Mouse (Mus musculus): ENCODE data around the gene Kcnd2. TPM values are rescaled to one million over a fixed set of nuclear protein-coding genes. Genes with fewer than 3 reads are reported as not detected.

The Kcnd2 gene
- polyA plus RNA-seq, 1 experiment from 2014 or later = 1.2 TPM

- no peaks in the 10 kb centered on the region for H3K27me3 ChIP-seq (replicated peaks; ENCODE audit: control insufficient read depth, insufficient read depth, low read length)
- DNase-seq (ENCODE audit: low spot score) = no peak
- no peaks in the 10 kb centered on the region for H3K36me3 ChIP-seq (ENCODE audit: control insufficient read depth, insufficient read depth, low read length)
- 70% methylated on average over 3 of the region's 3 CpGs for WGBS
- no peaks in the 10 kb centered on the region for H3K9me3 ChIP-seq (ENCODE audit: control insufficient read depth, low read length)
- no peak overlapping the region for H3K27ac ChIP-seq (replicated peaks; ENCODE audit: low read depth, low read length)
- ATAC-seq (ENCODE audit: low read depth) = no peak
- no peak overlapping the region for H3K4me2 ChIP-seq (ENCODE audit: low read depth, low read length)
- H3K4me3 ChIP-seq (ENCODE audit: low read depth, low read length) = no peak overlapping the region
- no peak overlapping the region for H3K9ac ChIP-seq (ENCODE audit: low read depth, low read length)
- H3K4me1 ChIP-seq (ENCODE audit: control insufficient read depth, insufficient read depth, low read length) = no peaks in the 10 kb centered on the region
Measured at GRCm38 (mm10) chr6:21590156-21590555, 374.9 kb downstream of the Kcnd2 start.

- H3K4me3 ChIP-seq (ENCODE audit: low read depth, low read length) = no peak overlapping the region
- WGBS = 53% methylated on average over 3 of the region's 3 CpGs
- no peaks in the 10 kb centered on the region for H3K9me3 ChIP-seq (ENCODE audit: control insufficient read depth, low read length)
- no peak overlapping the region for H3K4me2 ChIP-seq (ENCODE audit: low read depth, low read length)
- no peaks in the 10 kb centered on the region for H3K27me3 ChIP-seq (replicated peaks; ENCODE audit: control insufficient read depth, insufficient read depth, low read length)
- H3K9ac ChIP-seq (ENCODE audit: low read depth, low read length) = no peak overlapping the region
- no peaks in the 10 kb centered on the region for H3K4me1 ChIP-seq (ENCODE audit: control insufficient read depth, insufficient read depth, low read length)
- H3K27ac ChIP-seq (replicated peaks; ENCODE audit: low read depth, low read length) = no peak overlapping the region
- no peaks in the 10 kb centered on the region for H3K36me3 ChIP-seq (ENCODE audit: control insufficient read depth, insufficient read depth, low read length)
- DNase-seq (ENCODE audit: low spot score) (peak; percentile 30), ATAC-seq (ENCODE audit: low read depth) (no peak)
Measured at GRCm38 (mm10) chr6:21597424-21597823, 382.1 kb downstream of the Kcnd2 start.

GRCm38 (mm10) chr6:21609381-21610059 is 394.2 kb downstream of the Kcnd2 start:
- no peaks in the 10 kb centered on the region for H3K36me3 ChIP-seq (ENCODE audit: control insufficient read depth, insufficient read depth, low read length)
- H3K9ac ChIP-seq (ENCODE audit: low read depth, low read length) = no peak overlapping the region
- peak; percentile 12 for DNase-seq (ENCODE audit: low spot score)
- WGBS = 62% methylated on average over 7 of the region's 7 CpGs
- H3K27me3 ChIP-seq (replicated peaks; ENCODE audit: control insufficient read depth, insufficient read depth, low read length) = no peaks in the 10 kb centered on the region
- no peak overlapping the region for H3K4me3 ChIP-seq (ENCODE audit: low read depth, low read length)
- ATAC-seq (ENCODE audit: low read depth) = no peak
- H3K27ac ChIP-seq (replicated peaks; ENCODE audit: low read depth, low read length) = no peak overlapping the region
- no peaks in the 10 kb centered on the region for H3K4me1 ChIP-seq (ENCODE audit: control insufficient read depth, insufficient read depth, low read length)
- no peaks in the 10 kb centered on the region for H3K9me3 ChIP-seq (ENCODE audit: control insufficient read depth, low read length)
- H3K4me2 ChIP-seq (ENCODE audit: low read depth, low read length) = no peak overlapping the region

GRCm38 (mm10) chr6:21629989-21630388 is 414.7 kb downstream of the Kcnd2 start:
- DNase-seq (ENCODE audit: low spot score) = no peak
- no peak for ATAC-seq (ENCODE audit: low read depth)
- Histone ChIP-seq H3K4me3 (ENCODE audit: low read depth, low read length) (no peak overlapping the region), H3K9ac (ENCODE audit: low read depth, low read length) (no peak overlapping the region), H3K27ac (replicated peaks; ENCODE audit: low read depth, low read length) (no peak overlapping the region), H3K4me1 (ENCODE audit: control insufficient read depth, insufficient read depth, low read length) (no peaks in the 10 kb centered on the region), H3K27me3 (replicated peaks; ENCODE audit: control insufficient read depth, insufficient read depth, low read length) (no peaks in the 10 kb centered on the region), H3K9me3 (ENCODE audit: control insufficient read depth, low read length) (no peaks in the 10 kb centered on the region), H3K36me3 (ENCODE audit: control insufficient read depth, insufficient read depth, low read length) (no peaks in the 10 kb centered on the region), H3K4me2 (ENCODE audit: low read depth, low read length) (no peak overlapping the region)
- 74% methylated on average over 4 of the region's 4 CpGs for WGBS

GRCm38 (mm10) chr6:21655681-21656080 is 440.4 kb downstream of the Kcnd2 start:
- H3K9me3 ChIP-seq (ENCODE audit: control insufficient read depth, low read length) = no peaks in the 10 kb centered on the region
- H3K36me3 ChIP-seq (ENCODE audit: control insufficient read depth, insufficient read depth, low read length) = no peaks in the 10 kb centered on the region
- ATAC-seq (ENCODE audit: low read depth) = no peak
- H3K4me1 ChIP-seq (ENCODE audit: control insufficient read depth, insufficient read depth, low read length) = no peaks in the 10 kb centered on the region
- DNase-seq (ENCODE audit: low spot score) = peak; percentile 35
- H3K4me3 ChIP-seq (ENCODE audit: low read depth, low read length) = no peak overlapping the region
- no peak overlapping the region for H3K27ac ChIP-seq (replicated peaks; ENCODE audit: low read depth, low read length)
- no peak overlapping the region for H3K9ac ChIP-seq (ENCODE audit: low read depth, low read length)
- H3K27me3 ChIP-seq (replicated peaks; ENCODE audit: control insufficient read depth, insufficient read depth, low read length) = no peaks in the 10 kb centered on the region
- H3K4me2 ChIP-seq (ENCODE audit: low read depth, low read length) = no peak overlapping the region

- no peak overlapping the region for H3K4me2 ChIP-seq (ENCODE audit: low read depth, low read length)
- H3K27ac ChIP-seq (replicated peaks; ENCODE audit: low read depth, low read length) = no peak overlapping the region
- DNase-seq (ENCODE audit: low spot score) (no peak), ATAC-seq (ENCODE audit: low read depth) (no peak)
- no peaks in the 10 kb centered on the region for H3K4me1 ChIP-seq (ENCODE audit: control insufficient read depth, insufficient read depth, low read length)
- H3K9ac ChIP-seq (ENCODE audit: low read depth, low read length) = no peak overlapping the region
- WGBS = 80% methylated on average over 6 of the region's 6 CpGs
- H3K9me3 ChIP-seq (ENCODE audit: control insufficient read depth, low read length) = no peaks in the 10 kb centered on the region
- no peaks in the 10 kb centered on the region for H3K36me3 ChIP-seq (ENCODE audit: control insufficient read depth, insufficient read depth, low read length)
- H3K4me3 ChIP-seq (ENCODE audit: low read depth, low read length) = no peak overlapping the region
- no peaks in the 10 kb centered on the region for H3K27me3 ChIP-seq (replicated peaks; ENCODE audit: control insufficient read depth, insufficient read depth, low read length)
Measured at GRCm38 (mm10) chr6:21664135-21664534, 448.8 kb downstream of the Kcnd2 start.

- Histone ChIP-seq H3K4me1 (ENCODE audit: control insufficient read depth, insufficient read depth, low read length) (no peaks in the 10 kb centered on the region), H3K9me3 (ENCODE audit: control insufficient read depth, low read length) (no peaks in the 10 kb centered on the region), H3K36me3 (ENCODE audit: control insufficient read depth, insufficient read depth, low read length) (no peaks in the 10 kb centered on the region), H3K9ac (ENCODE audit: low read depth, low read length) (no peak overlapping the region), H3K4me2 (ENCODE audit: low read depth, low read length) (no peak overlapping the region), H3K27ac (replicated peaks; ENCODE audit: low read depth, low read length) (no peak overlapping the region), H3K4me3 (ENCODE audit: low read depth, low read length) (no peak overlapping the region), H3K27me3 (replicated peaks; ENCODE audit: control insufficient read depth, insufficient read depth, low read length) (no peaks in the 10 kb centered on the region)
- 50% methylated on average over 4 of the region's 4 CpGs for WGBS
- ATAC-seq (ENCODE audit: low read depth) (no peak), DNase-seq (ENCODE audit: low spot score) (no peak)
Measured at GRCm38 (mm10) chr6:21664638-21665037, 449.3 kb downstream of the Kcnd2 start.

GRCm38 (mm10) chr6:21684252-21684651 is 468.9 kb downstream of the Kcnd2 start:
- 50% methylated on average over 6 of the region's 6 CpGs for WGBS
- ATAC-seq (ENCODE audit: low read depth) = no peak

GRCm38 (mm10) chr6:21686388-21686787 is 471.1 kb downstream of the Kcnd2 start:
- ATAC-seq (ENCODE audit: low read depth) = no peak

More at GRCm38 (mm10) chr6:21684252-21684651, 468.9 kb downstream of the Kcnd2 start:
- H3K9me3 ChIP-seq (ENCODE audit: control insufficient read depth, low read length) = no peaks in the 10 kb centered on the region
- DNase-seq (ENCODE audit: low spot score) = no peak
- no peak overlapping the region for H3K27ac ChIP-seq (replicated peaks; ENCODE audit: low read depth, low read length)
- H3K4me3 ChIP-seq (ENCODE audit: low read depth, low read length) = no peak overlapping the region
- no peaks in the 10 kb centered on the region for H3K27me3 ChIP-seq (replicated peaks; ENCODE audit: control insufficient read depth, insufficient read depth, low read length)
- H3K9ac ChIP-seq (ENCODE audit: low read depth, low read length) = no peak overlapping the region
- no peaks in the 10 kb centered on the region for H3K36me3 ChIP-seq (ENCODE audit: control insufficient read depth, insufficient read depth, low read length)
- no peak overlapping the region for H3K4me2 ChIP-seq (ENCODE audit: low read depth, low read length)
- no peaks in the 10 kb centered on the region for H3K4me1 ChIP-seq (ENCODE audit: control insufficient read depth, insufficient read depth, low read length)

More at GRCm38 (mm10) chr6:21686388-21686787, 471.1 kb downstream of the Kcnd2 start:
- Histone ChIP-seq H3K9me3 (ENCODE audit: control insufficient read depth, low read length) (no peaks in the 10 kb centered on the region), H3K9ac (ENCODE audit: low read depth, low read length) (no peak overlapping the region), H3K4me2 (ENCODE audit: low read depth, low read length) (no peak overlapping the region), H3K27ac (replicated peaks; ENCODE audit: low read depth, low read length) (no peak overlapping the region), H3K4me3 (ENCODE audit: low read depth, low read length) (no peak overlapping the region), H3K36me3 (ENCODE audit: control insufficient read depth, insufficient read depth, low read length) (no peaks in the 10 kb centered on the region), H3K4me1 (ENCODE audit: control insufficient read depth, insufficient read depth, low read length) (no peaks in the 10 kb centered on the region), H3K27me3 (replicated peaks; ENCODE audit: control insufficient read depth, insufficient read depth, low read length) (no peaks in the 10 kb centered on the region)
- WGBS = 87% methylated on average over 1 of the region's 1 CpGs
- DNase-seq (ENCODE audit: low spot score) = no peak

Measured in embryonic facial prominence, embryonic 14.5 days (tissue).